Mouse (Mus musculus): ENCODE results near the gene Slc6a21.

GRCm38 (mm10) chr7:45331502-45331901, 54.2 kb downstream of the Slc6a21 start:
- TF ChIP-seq POLR2A (IDR thresholded peaks at IDR 0.05; ENCODE audit: borderline replicate concordance, insufficient read depth, low read length) (no peak), CTCF (IDR thresholded peaks at IDR 0.05; ENCODE audit: borderline replicate concordance, insufficient read depth, low read depth, low read length) (no peak)

Measured in cerebellum, adult 2 months (tissue).